Mouse (Mus musculus) hindbrain, postnatal 0 days (tissue): ENCODE data around the gene Gria1. TPM values are rescaled to one million over a fixed set of nuclear protein-coding genes. Genes with fewer than 3 reads are reported as not detected.

Experiments used
- ATAC-seq: fragments of 200-750 bp; cut with Nextera tagmentation; 2 replicates; pipeline ENCODE4 v1.8.0; 2017; ENCODE audit warnings: mild to moderate bottlenecking, moderate TSS enrichment, moderate library complexity
- DNase-seq: peaks from one replicate; pipeline ENCODE4 v3.0.0-alpha.2; 2015; ENCODE audit warnings: low spot score
- H3K27ac ChIP-seq: fragments of 300-500 bp; sonication (generic); 2 replicates; pipeline ENCODE4 v1.5.1; 2014; ENCODE audit warnings: mild to moderate bottlenecking
- H3K27me3 ChIP-seq: fragments of 300-500 bp; sonication (generic); 2 replicates; pipeline ENCODE4 v1.6.1; 2014; ENCODE audit warnings: low read length, mixed read lengths; ENCODE audit not compliant: insufficient read depth
- H3K36me3 ChIP-seq: fragments of 300-500 bp; sonication (generic); 2 replicates; pipeline ENCODE4 v1.6.1; 2014; ENCODE audit warnings: low read length, mixed read lengths; ENCODE audit not compliant: insufficient read depth
- H3K4me1 ChIP-seq: fragments of 300-500 bp; sonication (generic); 2 replicates; pipeline ENCODE4 v1.6.1; 2014; ENCODE audit warnings: antibody characterized with exemption, low read length, mixed read lengths; ENCODE audit not compliant: insufficient read depth
- H3K4me2 ChIP-seq: fragments of 300-500 bp; sonication (generic); 2 replicates; pipeline ENCODE4 v1.6.1; 2014; ENCODE audit warnings: low read depth, mild to moderate bottlenecking, low read length, moderate library complexity, mixed read lengths
- H3K4me3 ChIP-seq: fragments of 300-500 bp; sonication (generic); 2 replicates; pipeline ENCODE4 v1.5.1; 2014; ENCODE audit warnings: low read length
- H3K9ac ChIP-seq: fragments of 300-500 bp; sonication (generic); replicated peaks from 2 replicates; pipeline ENCODE4 v1.6.1; 2014; ENCODE audit warnings: mild to moderate bottlenecking, low read length, moderate library complexity, mixed read lengths
- H3K9me3 ChIP-seq: fragments of 300-500 bp; sonication (generic); 2 replicates; pipeline ENCODE4 v1.6.1; 2016; ENCODE audit warnings: low read length, mixed read lengths
- CTCF ChIP-seq: IDR thresholded peaks from 2 replicates; pipeline ENCODE4 v1.5.1; 2016; ENCODE audit warnings: antibody characterized with exemption, control low read depth, low read depth
- WGBS: fragments of 180-500 bp; shearing (Covaris S2); extraction: QIAGEN DNeasy Blood & Tissue Kit; methylation state at CpG from one replicate; pipeline ENCODE4 v1.1.7; 2014; 5-methylcytosine and 5-hydroxymethylcytosine counted together
- polyA plus RNA-seq: library from polyadenylated mRNA; unstranded; fragments of >200 nt; fragmentation: Nextera tagmentation; extraction: Ambion mirVana; gene quantifications from 2 replicates; pipeline ENCODE4 v1.2.1, GENCODE M21; 2015
- total RNA-seq: library from RNA; depleted of rRNA; stranded (reverse); fragments of >200 nt; gene quantifications from 2 replicates; pipeline ENCODE4 v1.2.3, GENCODE M21; 2014

Gene Gria1
- total and polyA plus RNA-seq, 2 experiments from 2014 or later, result 47.1 to 58.2 TPM

DNA sequence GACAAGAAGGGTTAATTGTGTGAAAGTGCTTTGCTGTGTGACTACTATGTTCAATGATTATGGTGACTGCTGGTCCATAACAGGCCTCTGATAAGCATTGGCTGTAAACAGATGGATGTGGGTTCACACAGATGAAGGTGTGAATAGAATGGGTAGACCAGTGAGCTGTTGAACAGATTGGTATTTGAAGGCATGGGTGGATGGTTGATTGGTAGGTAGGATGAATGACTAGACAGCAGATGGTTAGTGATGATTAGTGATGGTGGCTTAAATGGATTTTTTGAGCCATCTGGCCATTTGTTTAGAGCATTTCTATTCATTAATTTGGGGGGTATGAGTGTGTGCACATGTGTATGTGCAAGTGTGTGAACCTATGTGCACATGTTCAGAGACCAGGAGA is 173.9 kb downstream of the Gria1 start:
- Histone ChIP-seq H3K4me1 (no peaks in the 10 kb centered on the region), H3K36me3 (no peaks in the 10 kb centered on the region), H3K9ac (no peak overlapping the region), H3K27me3 (no peaks in the 10 kb centered on the region), H3K4me3 (no peak overlapping the region), H3K27ac (no peak overlapping the region), H3K4me2 (no peak overlapping the region), H3K9me3 (no peaks in the 10 kb centered on the region)
- no peak for ATAC-seq
- no peak for DNase-seq
- TF ChIP-seq CTCF, result no peak

DNA sequence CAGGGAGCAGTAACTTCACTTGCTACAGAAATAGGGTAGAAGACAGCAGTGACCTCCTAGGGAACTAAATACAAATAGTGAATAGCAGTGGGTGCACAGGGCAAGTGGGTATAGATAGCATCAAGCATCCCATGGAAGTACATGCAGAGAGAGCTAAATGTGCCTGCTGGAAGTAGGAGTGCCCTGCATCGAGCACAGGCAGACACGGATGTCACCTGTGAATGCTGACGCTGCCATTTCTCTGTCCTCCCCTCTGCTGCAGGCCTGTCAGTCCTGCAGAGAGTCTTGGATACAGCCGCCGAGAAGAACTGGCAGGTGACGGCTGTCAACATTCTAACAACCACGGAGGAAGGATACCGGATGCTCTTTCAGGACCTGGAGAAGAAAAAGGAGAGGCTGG is 178.2 kb downstream of the Gria1 start:
- Histone ChIP-seq H3K36me3 (no peaks in the 10 kb centered on the region), H3K4me1 (no peaks in the 10 kb centered on the region), H3K9me3 (no peaks in the 10 kb centered on the region), H3K27ac (no peak overlapping the region), H3K4me2 (no peak overlapping the region), H3K4me3 (no peak overlapping the region), H3K9ac (no peak overlapping the region), H3K27me3 (no peaks in the 10 kb centered on the region)
- WGBS, result 78% methylated on average over 8 of the region's 8 CpGs
- TF ChIP-seq CTCF, result no peak
- ATAC-seq (no peak), DNase-seq (no peak)

DNA sequence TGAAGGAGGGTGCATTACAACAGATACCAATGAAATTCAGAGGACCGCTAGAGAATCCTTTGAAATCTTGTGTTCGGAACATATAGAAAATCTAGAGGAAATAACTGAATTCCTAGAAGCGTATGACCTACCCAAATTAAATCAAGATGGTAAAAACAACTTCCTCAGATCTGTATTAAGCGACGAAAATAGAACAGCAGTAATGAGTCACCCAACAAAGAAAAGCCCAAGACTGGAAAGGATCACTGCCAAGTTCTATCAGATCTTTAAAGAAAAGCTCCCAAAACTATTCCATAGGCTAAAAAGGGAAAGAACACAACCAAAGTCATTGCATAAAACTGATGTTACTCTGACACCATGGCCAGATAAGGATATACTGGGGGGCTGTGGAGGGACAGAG is 183.6 kb downstream of the Gria1 start:
- WGBS, result 87% methylated on average over 5 of the region's 5 CpGs
- no peaks in the 10 kb centered on the region for H3K9me3 ChIP-seq
- no peak for ATAC-seq

DNA sequence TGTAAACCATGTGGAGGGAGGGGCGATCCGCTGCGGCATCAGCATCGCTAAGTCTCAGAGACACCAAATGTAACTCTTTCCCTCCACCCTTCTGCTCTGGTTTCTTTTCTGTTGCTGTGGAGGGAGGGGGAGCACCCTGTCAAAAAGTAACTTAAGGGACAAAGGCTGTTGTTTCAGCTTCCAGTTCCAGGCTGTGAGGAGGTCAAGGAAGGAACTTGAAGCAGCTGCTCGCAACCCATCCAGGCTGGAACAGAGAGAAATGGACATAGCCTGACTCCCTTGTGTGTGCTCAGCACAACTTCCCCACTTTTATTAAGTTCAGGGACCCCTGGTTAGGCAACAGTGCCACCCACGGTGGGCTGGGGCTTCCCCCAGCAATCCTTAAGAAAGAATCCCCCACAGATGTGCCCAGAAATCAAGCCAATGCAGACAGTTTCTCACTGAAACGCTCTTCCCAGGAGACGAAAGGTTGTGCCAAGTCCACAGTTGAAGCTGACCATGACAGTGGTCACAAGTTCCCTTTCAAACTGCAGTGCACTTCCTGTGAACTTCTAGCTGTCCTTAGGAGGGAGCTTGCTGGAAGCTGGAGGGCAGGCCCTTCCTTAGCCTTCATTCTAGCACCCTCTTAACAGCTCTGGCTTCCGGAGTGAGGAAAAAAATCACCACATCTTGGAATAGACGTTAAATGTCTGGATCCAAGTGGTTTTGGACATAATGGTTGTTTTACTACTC is 190.2 kb downstream of the Gria1 start:
- Histone ChIP-seq H3K27ac (no peak overlapping the region), H3K4me1 (no peaks in the 10 kb centered on the region), H3K27me3 (no peaks in the 10 kb centered on the region), H3K9ac (no peak overlapping the region), H3K4me3 (no peak overlapping the region), H3K4me2 (no peak overlapping the region), H3K36me3 (no peaks in the 10 kb centered on the region), H3K9me3 (no peaks in the 10 kb centered on the region)
- TF ChIP-seq CTCF, result no peak
- ATAC-seq (no peak), DNase-seq (no peak)
- 70% methylated on average over 10 of the region's 10 CpGs for WGBS

More for the DNA sequence above, 183.6 kb downstream of the Gria1 start:
- H3K27me3 ChIP-seq, result no peaks in the 10 kb centered on the region
- no peak overlapping the region for H3K4me2 ChIP-seq
- H3K36me3 ChIP-seq, result no peaks in the 10 kb centered on the region
- no peak overlapping the region for H3K27ac ChIP-seq
- no peak overlapping the region for H3K9ac ChIP-seq
- no peak overlapping the region for H3K4me3 ChIP-seq
- no peak for TF ChIP-seq CTCF
- no peak for DNase-seq
- no peaks in the 10 kb centered on the region for H3K4me1 ChIP-seq

DNA sequence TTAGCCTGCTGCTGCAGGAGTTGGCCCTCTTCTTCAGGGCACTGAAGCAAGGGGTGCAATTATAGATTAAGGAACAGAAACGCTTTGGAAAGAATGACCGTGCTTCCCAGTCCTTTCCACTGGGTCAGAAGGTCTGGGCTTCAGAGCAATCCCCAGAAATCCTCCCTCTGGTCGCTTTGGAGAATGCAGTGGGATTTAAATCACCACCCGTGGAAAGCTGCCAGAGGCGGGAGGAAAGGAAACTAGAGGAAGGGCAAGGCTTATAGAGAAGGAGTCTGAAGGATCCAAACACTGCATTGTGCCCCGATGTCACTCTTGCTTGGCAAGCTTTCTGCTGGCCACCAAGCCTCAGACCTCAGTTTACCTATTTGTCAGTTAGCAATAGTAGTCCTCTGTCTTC is 193.2 kb downstream of the Gria1 start:
- Histone ChIP-seq H3K27ac (no peak overlapping the region), H3K4me3 (no peak overlapping the region), H3K4me1 (no peaks in the 10 kb centered on the region), H3K9me3 (no peaks in the 10 kb centered on the region), H3K9ac (no peak overlapping the region), H3K36me3 (no peaks in the 10 kb centered on the region), H3K27me3 (no peaks in the 10 kb centered on the region), H3K4me2 (no peak overlapping the region)
- ATAC-seq (no peak), DNase-seq (peak; percentile 56)
- 43% methylated on average over 6 of the region's 6 CpGs for WGBS
- peak; percentile 34 for TF ChIP-seq CTCF

DNA sequence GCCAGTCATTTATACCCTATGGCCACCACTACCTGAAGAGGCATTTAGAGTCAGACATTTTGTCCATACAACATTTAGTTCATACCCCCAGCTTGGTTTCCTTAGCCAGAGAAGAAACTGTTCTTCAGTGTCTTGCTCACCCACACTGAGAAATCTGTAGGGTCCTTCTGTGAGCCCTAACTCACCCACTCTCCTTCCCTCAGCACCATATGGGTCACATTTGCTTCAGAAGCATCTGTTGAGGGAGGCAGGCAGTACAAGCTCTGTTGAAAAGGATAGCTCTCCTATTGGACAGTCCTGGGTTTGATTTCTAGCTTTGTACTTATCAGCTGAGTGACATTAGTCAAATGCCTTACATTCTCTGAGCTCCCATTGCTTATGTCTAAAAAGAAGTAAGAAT is 196.1 kb downstream of the Gria1 start:
- ATAC-seq (no peak), DNase-seq (no peak)
- H3K9me3 ChIP-seq, result no peaks in the 10 kb centered on the region
- no peaks in the 10 kb centered on the region for H3K4me1 ChIP-seq
- H3K9ac ChIP-seq, result no peak overlapping the region
- H3K4me2 ChIP-seq, result no peak overlapping the region
- no peaks in the 10 kb centered on the region for H3K36me3 ChIP-seq
- no peak for TF ChIP-seq CTCF
- no peak overlapping the region for H3K27ac ChIP-seq
- H3K4me3 ChIP-seq, result no peak overlapping the region
- no peaks in the 10 kb centered on the region for H3K27me3 ChIP-seq

DNA sequence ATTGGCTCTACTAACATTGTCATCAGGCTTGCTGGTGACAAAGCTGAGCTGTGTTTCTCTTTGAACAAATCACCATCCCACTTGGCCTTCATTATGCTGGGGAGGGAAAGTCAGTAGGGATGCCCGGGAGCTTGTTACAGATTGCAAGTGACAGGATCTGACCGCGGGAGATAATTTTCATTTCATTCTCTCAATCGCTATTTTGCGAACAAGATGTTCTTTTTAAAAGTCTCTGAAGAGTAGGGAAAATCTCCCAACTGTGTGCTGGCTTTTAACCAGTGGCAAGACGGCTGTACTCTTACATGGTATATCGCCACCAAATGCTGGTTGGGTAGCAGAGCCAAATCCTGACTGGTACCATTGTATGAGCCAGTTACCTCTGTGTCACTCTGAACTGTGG is 202.9 kb downstream of the Gria1 start:
- Histone ChIP-seq H3K36me3 (no peaks in the 10 kb centered on the region), H3K27me3 (no peaks in the 10 kb centered on the region), H3K4me2 (no peak overlapping the region), H3K9ac (no peak overlapping the region), H3K9me3 (no peaks in the 10 kb centered on the region), H3K4me1 (no peaks in the 10 kb centered on the region), H3K4me3 (no peak overlapping the region), H3K27ac (no peak overlapping the region)
- 54% methylated on average over 7 of the region's 7 CpGs for WGBS
- peak; percentile 34 for DNase-seq
- no peak for ATAC-seq
- TF ChIP-seq CTCF, result no peak
